In the genomic region with DNA sequence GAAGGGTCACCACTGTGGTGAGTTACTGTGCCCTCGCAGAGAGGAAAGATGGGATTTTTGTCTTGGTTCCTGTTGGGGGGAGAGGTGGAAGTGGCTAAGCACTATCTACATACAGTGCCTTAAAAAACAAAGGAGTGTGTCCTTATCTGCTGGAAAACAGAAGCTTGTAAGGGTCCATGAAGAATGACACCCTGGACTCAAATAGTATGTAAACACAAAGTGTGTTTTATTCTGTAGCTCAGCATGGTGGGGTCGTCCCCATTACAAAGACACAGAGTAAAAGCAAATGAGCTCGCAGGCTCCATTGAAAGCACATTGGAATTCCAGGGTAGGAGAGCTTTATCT, we compare ENCODE assay signal across 9 mouse cellular contexts. TPM values are rescaled to one million over a fixed set of nuclear protein-coding genes. Genes with fewer than 3 reads are reported as not detected.
DNase-seq lines count a peak whose midpoint lies in the region; ATAC-seq lines count a peak whose summit lies in the region.
"Had no signal": no experiment of that assay in that cellular context is flagged by ENCODE, and none has a peak within 500 bp of the region (broad histone marks: within the 10 kb centered on the region; RNA-seq: fewer than 3 reads in every experiment).

No protein-coding gene starts in this region.

- intact Hi-C loops in gastrocnemius, postnatal 14 days (cut with DNase I; ENCODE audit: low total_unique reads) = no loop called here

- 41% methylated on average over 3 of the region's 3 CpGs for WGBS in kidney, embryonic 14.5 days
- WGBS in hindbrain, embryonic 13.5 days = 32% methylated on average over 3 of the region's 3 CpGs
- 43% methylated on average over 3 of the region's 3 CpGs for WGBS in midbrain, embryonic 13.5 days

- H3K9ac ChIP-seq in kidney, embryonic 14.5 days (ENCODE audit: low read depth, low read length) = peak overlapping the region; percentile 76
- H3K9ac ChIP-seq in hindbrain, embryonic 13.5 days = peak overlapping the region; percentile 86
- H3K9ac ChIP-seq in midbrain, embryonic 13.5 days (replicated peaks) = peak overlapping the region; percentile 84

- no peaks in the 10 kb centered on the region for H3K27me3 ChIP-seq in kidney, embryonic 14.5 days (ENCODE audit: control insufficient read depth, insufficient read depth, low read length)
- H3K27me3 ChIP-seq in hindbrain, embryonic 13.5 days = no peaks in the 10 kb centered on the region
- H3K27me3 ChIP-seq in midbrain, embryonic 13.5 days = no peaks in the 10 kb centered on the region

- peak overlapping the region; percentile 84 for H3K4me3 ChIP-seq in kidney, embryonic 14.5 days (ENCODE audit: low read length)
- peak overlapping the region; percentile 82 for H3K4me3 ChIP-seq in brown adipose tissue, adult 24 weeks (ENCODE audit: insufficient read depth, low read depth, low read length)
- peak overlapping the region; percentile 64 for H3K4me3 ChIP-seq in hindbrain, embryonic 13.5 days
- H3K4me3 ChIP-seq in midbrain, embryonic 13.5 days (replicated peaks) = peak overlapping the region; percentile 73

- peaks cover 4% of the 10 kb centered on the region for H3K36me3 ChIP-seq in kidney, embryonic 14.5 days (ENCODE audit: control insufficient read depth, insufficient read depth, low read length)
- H3K36me3 ChIP-seq in hindbrain, embryonic 13.5 days = no peaks in the 10 kb centered on the region; the same call in 1 of the 2 replicates
- no peaks in the 10 kb centered on the region for H3K36me3 ChIP-seq in midbrain, embryonic 13.5 days

- ATAC-seq in kidney, embryonic 14.5 days (ENCODE audit: low FRiP score, low TSS enrichment) = 0 out of 2 replicates have a peak, but pooled peaks have one; percentile 2
- ATAC-seq in hindbrain, embryonic 13.5 days (ENCODE audit: low FRiP score) = no peak
- ATAC-seq in midbrain, embryonic 13.5 days = peak; percentile 19

- DNase-seq in kidney, postnatal 25 days = no peak
- no peak for DNase-seq in B cell, adult 2 months
- DNase-seq in gastrocnemius, postnatal 14 days = no peak
- no peak for DNase-seq in thymus, postnatal 4 days
- DNase-seq: kidney, postnatal 4 days had no signal

- 0 out of 2 replicates have a peak, but pooled peaks cover 4% of the 10 kb centered on the region for H3K4me1 ChIP-seq in kidney, embryonic 14.5 days (ENCODE audit: control insufficient read depth, insufficient read depth, low read length)
- H3K4me1 ChIP-seq in brown adipose tissue, adult 24 weeks (ENCODE audit: control insufficient read depth, insufficient read depth, insufficient read length, low read length) = no peaks in the 10 kb centered on the region
- H3K4me1 ChIP-seq in hindbrain, embryonic 13.5 days (replicated peaks) = peaks cover 12% of the 10 kb centered on the region
- H3K4me1 ChIP-seq in midbrain, embryonic 13.5 days (replicated peaks) = peaks cover 15% of the 10 kb centered on the region

- peak overlapping the region; percentile 86; the same call in 1 of the 2 replicates for H3K27ac ChIP-seq in kidney, embryonic 14.5 days (ENCODE audit: low read depth, low read length)
- peak overlapping the region; percentile 81 for H3K27ac ChIP-seq in brown adipose tissue, adult 24 weeks (replicated peaks; ENCODE audit: low read depth, low read length)
- H3K27ac ChIP-seq in hindbrain, embryonic 13.5 days = peak overlapping the region; percentile 90; the same call in 1 of the 2 replicates
- H3K27ac ChIP-seq in midbrain, embryonic 13.5 days = peak overlapping the region; percentile 86

- peak overlapping the region; percentile 72 for H3K4me2 ChIP-seq in kidney, embryonic 14.5 days (replicated peaks; ENCODE audit: low read depth, low read length)
- peak overlapping the region; percentile 66 for H3K4me2 ChIP-seq in hindbrain, embryonic 13.5 days
- H3K4me2 ChIP-seq in midbrain, embryonic 13.5 days (replicated peaks) = peak overlapping the region; percentile 77

- H3K9me3 ChIP-seq in kidney, embryonic 14.5 days (ENCODE audit: control insufficient read depth, low read length) = no peaks in the 10 kb centered on the region
- H3K9me3 ChIP-seq in hindbrain, embryonic 13.5 days = no peaks in the 10 kb centered on the region
- H3K9me3 ChIP-seq in midbrain, embryonic 13.5 days = no peaks in the 10 kb centered on the region

RNA-seq across cellular contexts. Expression of a gene that starts 0.8 kb away (rescaled TPM):
- polyA plus RNA-seq in kidney, embryonic 14.5 days (2014; fragmentation: Nextera tagmentation; extraction: Ambion mirVana) = 13.2 and 20.8 TPM in 2 replicates
- 4.4 and 5.7 TPM in 2 replicates for polyA plus RNA-seq in brown adipose tissue, adult 24 weeks (2012; ENCODE audit: insufficient read depth, insufficient read length, missing spikeins)
- 19.6 and 21.3 TPM in 2 replicates for polyA plus RNA-seq in hindbrain, embryonic 13.5 days (2015; fragmentation: Nextera tagmentation; extraction: Ambion mirVana)
- polyA plus RNA-seq in midbrain, embryonic 13.5 days (2015; fragmentation: Nextera tagmentation; extraction: Ambion mirVana) = 24.8 and 26.2 TPM in 2 replicates
- total RNA-seq in gastrocnemius, postnatal 14 days (2021) = 1 to 10 TPM; 7.9 to 8.4 TPM

RNA-seq across cellular contexts. Expression of a gene that starts 45.0 kb away (rescaled TPM):
- polyA plus RNA-seq in kidney, embryonic 14.5 days (2014; fragmentation: Nextera tagmentation; extraction: Ambion mirVana) = 343 and 349 TPM in 2 replicates
- 121 and 134 TPM in 2 replicates for polyA plus RNA-seq in brown adipose tissue, adult 24 weeks (2012; ENCODE audit: insufficient read depth, insufficient read length, missing spikeins)
- polyA plus RNA-seq in hindbrain, embryonic 13.5 days (2015; fragmentation: Nextera tagmentation; extraction: Ambion mirVana) = 174 and 178 TPM in 2 replicates
- polyA plus RNA-seq in midbrain, embryonic 13.5 days (2015; fragmentation: Nextera tagmentation; extraction: Ambion mirVana) = 204 and 205 TPM in 2 replicates
- 100 to 1,000 TPM; 129 to 152 TPM for total RNA-seq in gastrocnemius, postnatal 14 days (2021)

RNA-seq across cellular contexts. Expression of a gene that starts 45.3 kb away (rescaled TPM):
- polyA plus RNA-seq in kidney, embryonic 14.5 days (2014; fragmentation: Nextera tagmentation; extraction: Ambion mirVana) = 34.9 and 51.7 TPM in 2 replicates
- 5.3 TPM in 2 replicates for polyA plus RNA-seq in brown adipose tissue, adult 24 weeks (2012; ENCODE audit: insufficient read depth, insufficient read length, missing spikeins)
- polyA plus RNA-seq in hindbrain, embryonic 13.5 days (2015; fragmentation: Nextera tagmentation; extraction: Ambion mirVana) = 12.1 and 13.0 TPM in 2 replicates
- polyA plus RNA-seq in midbrain, embryonic 13.5 days (2015; fragmentation: Nextera tagmentation; extraction: Ambion mirVana) = 13.5 and 14.4 TPM in 2 replicates
- total RNA-seq in gastrocnemius, postnatal 14 days (2021) = 10 to 100 TPM; 22.0 to 29.8 TPM
